ENCODE assay signal across 8 mouse cellular contexts in genomic region chr8:13159377-13159881, GRCm38 (mm10). TPM values are rescaled to one million over a fixed set of nuclear protein-coding genes. Genes with fewer than 3 reads are reported as not detected.
DNase-seq lines count a peak whose midpoint lies in the region; ATAC-seq and TF ChIP-seq lines count a peak whose summit lies in the region.

No protein-coding gene starts in this region.

- no peaks in the 10 kb centered on the region for H3K27me3 ChIP-seq in hindbrain, postnatal 0 days (ENCODE audit: insufficient read depth, low read length)

- no peaks in the 10 kb centered on the region for H3K36me3 ChIP-seq in hindbrain, postnatal 0 days (ENCODE audit: insufficient read depth, low read length)

- under 1% methylated on average over 48 of the region's 49 CpGs for WGBS in hindbrain, postnatal 0 days

- peak overlapping the region; percentile 64 for H3K27ac ChIP-seq in hindbrain, postnatal 0 days

- H3K4me1 ChIP-seq in hindbrain, postnatal 0 days (ENCODE audit: insufficient read depth, low read length), result no peaks in the 10 kb centered on the region

- no peak for TF ChIP-seq CTCF in hindbrain, postnatal 0 days (IDR thresholded peaks at IDR 0.05; ENCODE audit: low read depth)

- DNase-seq in adrenal gland, postnatal 36 days, result peak; percentile 35 to 36
- DNase-seq in adrenal gland, postnatal 4 days (ENCODE audit: low spot score in 2 of 2), result no peak
- peak; percentile 11 to 13 for DNase-seq in urinary bladder, postnatal 36 days (ENCODE audit: low spot score in 2 of 2)
- no peak for DNase-seq in urinary bladder, postnatal 10 days (ENCODE audit: low spot score)
- peak; percentile 7 for DNase-seq in hindbrain, postnatal 0 days (ENCODE audit: low spot score)
- DNase-seq in cerebellum, adult 9-11 months, result no peak
- no peak for DNase-seq in cerebellum, adult 18-20 months

- peak; percentile 80 for ATAC-seq in hindbrain, postnatal 0 days
- peak; percentile 9 for ATAC-seq in megakaryocyte progenitor cell, adult 5-6 weeks (replicated peaks; ENCODE audit: poor library complexity)

- no peaks in the 10 kb centered on the region for H3K9me3 ChIP-seq in hindbrain, postnatal 0 days (ENCODE audit: low read length)

- peak overlapping the region; percentile 87 for H3K4me2 ChIP-seq in hindbrain, postnatal 0 days (ENCODE audit: low read depth, low read length)

- H3K4me3 ChIP-seq in hindbrain, postnatal 0 days (ENCODE audit: low read length), result peak overlapping the region; percentile 72

- H3K9ac ChIP-seq in hindbrain, postnatal 0 days (replicated peaks; ENCODE audit: low read length), result peak overlapping the region; percentile 82

RNA-seq across cellular contexts. Expression of gene Lamp1, which starts 0.5 kb away (rescaled TPM):
- 100 to 1,000 TPM; 442 to 454 TPM for total RNA-seq in adrenal gland, postnatal 36 days (2021)
- 100 to 1,000 TPM; 311 to 322 TPM for total RNA-seq in adrenal gland, postnatal 4 days (2021)
- 317 and 341 TPM in 2 replicates for total RNA-seq in hindbrain, postnatal 0 days (2014; rRNA removed)
- polyA plus RNA-seq in hindbrain, postnatal 0 days (2015; fragmentation: Nextera tagmentation; extraction: Ambion mirVana), result 400 and 402 TPM in 2 replicates
- 209 and 240 TPM in 2 replicates for total RNA-seq in megakaryocyte progenitor cell, adult 5-6 weeks (2015)
- total RNA-seq in megakaryocyte progenitor cell, adult 5-6 weeks (2017), result 259 and 273 TPM in 2 replicates

RNA-seq across cellular contexts. Expression of gene Grtp1, which starts 41.0 kb away (rescaled TPM):
- 10 to 100 TPM; 11.7 to 13.6 TPM for total RNA-seq in adrenal gland, postnatal 36 days (2021)
- total RNA-seq in adrenal gland, postnatal 4 days (2021), result 10 to 100 TPM; 15.2 to 18.9 TPM
- total RNA-seq in hindbrain, postnatal 0 days (2014; rRNA removed), result 12.8 and 14.8 TPM in 2 replicates
- 17.1 and 18.1 TPM in 2 replicates for polyA plus RNA-seq in hindbrain, postnatal 0 days (2015; fragmentation: Nextera tagmentation; extraction: Ambion mirVana)
- total RNA-seq in megakaryocyte progenitor cell, adult 5-6 weeks (2015), result 0.71 and 1.0 TPM in 2 replicates
- 0.08 and 0.37 TPM in 2 replicates for total RNA-seq in megakaryocyte progenitor cell, adult 5-6 weeks (2017)

RNA-seq across cellular contexts. Expression of gene Cul4a, which starts 54.0 kb away (rescaled TPM):
- total RNA-seq in adrenal gland, postnatal 36 days (2021), result 100 to 1,000 TPM; 108 to 166 TPM
- 100 to 1,000 TPM; 135 to 137 TPM for total RNA-seq in adrenal gland, postnatal 4 days (2021)
- 118 and 127 TPM in 2 replicates for total RNA-seq in hindbrain, postnatal 0 days (2014; rRNA removed)
- 57.9 and 60.6 TPM in 2 replicates for polyA plus RNA-seq in hindbrain, postnatal 0 days (2015; fragmentation: Nextera tagmentation; extraction: Ambion mirVana)
- 84.2 and 89.0 TPM in 2 replicates for total RNA-seq in megakaryocyte progenitor cell, adult 5-6 weeks (2015)
- 78.0 and 102 TPM in 2 replicates for total RNA-seq in megakaryocyte progenitor cell, adult 5-6 weeks (2017)

RNA-seq across cellular contexts. Expression of gene Pcid2, which starts 54.2 kb away (rescaled TPM):
- 10 to 100 TPM; 21.6 to 23.1 TPM for total RNA-seq in adrenal gland, postnatal 36 days (2021)
- total RNA-seq in adrenal gland, postnatal 4 days (2021), result 10 to 100 TPM; 26.9 to 28.7 TPM
- total RNA-seq in hindbrain, postnatal 0 days (2014; rRNA removed), result 28.6 and 29.1 TPM in 2 replicates
- polyA plus RNA-seq in hindbrain, postnatal 0 days (2015; fragmentation: Nextera tagmentation; extraction: Ambion mirVana), result 29.3 and 31.5 TPM in 2 replicates
- 18.5 and 20.6 TPM in 2 replicates for total RNA-seq in megakaryocyte progenitor cell, adult 5-6 weeks (2015)
- 16.5 and 17.1 TPM in 2 replicates for total RNA-seq in megakaryocyte progenitor cell, adult 5-6 weeks (2017)

Comparison
In these comparisons a context has a peak if more than half of its experiments do, and no peak if none do; other contexts are left out.
1. DNase-seq: peak in adrenal gland, postnatal 36 days (2 of 2), urinary bladder, postnatal 36 days (2 of 2) and hindbrain, postnatal 0 days (single experiment); none in adrenal gland, postnatal 4 days (0 of 2), urinary bladder, postnatal 10 days (single experiment), cerebellum, adult 9-11 months (single experiment) and cerebellum, adult 18-20 months (0 of 2).